In genomic region chr3:124067538-124067937, GRCm38 (mm10) we compare ENCODE assay signal across 17 mouse cellular contexts.
DNase-seq lines count a peak whose midpoint lies in the region; ATAC-seq and TF ChIP-seq lines count a peak whose summit lies in the region.
"Had no signal": no experiment of that assay in that cellular context is flagged by ENCODE, and none has a peak within 500 bp of the region (broad histone marks: within the 10 kb centered on the region; RNA-seq: fewer than 3 reads in every experiment).

No protein-coding gene starts in this region.

- no peak for DNase-seq in forebrain, embryonic 10.5 days (ENCODE audit: extremely low spot score, low spot score)
- no peak for DNase-seq in midbrain, postnatal 0 days (ENCODE audit: low spot score)
- DNase-seq in gastrocnemius, postnatal 14 days = no peak
- DNase-seq in ovary, adult 18-20 months (ENCODE audit: low spot score) = no peak
- DNase-seq: adrenal gland, adult 2 months; adrenal gland, postnatal 25 days; gastrocnemius, adult 2 months; gastrocnemius, postnatal 36 days; heart, adult 11 months; heart, postnatal 36 days had no signal

- 0 out of 2 replicates have a peak, but pooled peaks cover 3% of the 10 kb centered on the region for H3K4me1 ChIP-seq in forebrain, embryonic 16.5 days (replicated peaks; ENCODE audit: control insufficient read depth, insufficient read depth, low read length)
- H3K4me1 ChIP-seq in forebrain, embryonic 10.5 days = no peaks in the 10 kb centered on the region
- peaks cover 11% of the 10 kb centered on the region; the same call in 1 of the 2 replicates for H3K4me1 ChIP-seq in midbrain, embryonic 13.5 days (replicated peaks)
- H3K4me1 ChIP-seq in midbrain, postnatal 0 days (ENCODE audit: insufficient read depth, low read length) = no peaks in the 10 kb centered on the region
- no peaks in the 10 kb centered on the region for H3K4me1 ChIP-seq in hindbrain, embryonic 15.5 days (replicated peaks)
- 0 out of 2 replicates have a peak, but pooled peaks cover 5% of the 10 kb centered on the region for H3K4me1 ChIP-seq in midbrain, embryonic 15.5 days
- H3K4me1 ChIP-seq: heart, embryonic 13.5 days had no signal

- ATAC-seq in forebrain, embryonic 16.5 days = no peak
- ATAC-seq in midbrain, embryonic 13.5 days = peak; percentile 40; the same call in 1 of the 2 replicates
- no peak for ATAC-seq in midbrain, postnatal 0 days (ENCODE audit: low FRiP score)
- ATAC-seq in hindbrain, embryonic 15.5 days (ENCODE audit: low FRiP score, low read depth) = no peak
- ATAC-seq in midbrain, embryonic 15.5 days (replicated peaks) = peak; percentile 56
- ATAC-seq: intestine, embryonic 16.5 days had no signal

- intact Hi-C loops in gastrocnemius, postnatal 14 days (cut with DNase I; ENCODE audit: low total_unique reads) = no loop called here

- no peak overlapping the region for H3K4me3 ChIP-seq in forebrain, embryonic 16.5 days (replicated peaks; ENCODE audit: low read length)
- H3K4me3 ChIP-seq in forebrain, embryonic 10.5 days = no peak overlapping the region
- H3K4me3 ChIP-seq in midbrain, embryonic 13.5 days (replicated peaks) = no peak overlapping the region
- H3K4me3 ChIP-seq in midbrain, postnatal 0 days (ENCODE audit: low read depth, low read length) = no peak overlapping the region
- H3K4me3 ChIP-seq in hindbrain, embryonic 15.5 days = no peak overlapping the region
- H3K4me3 ChIP-seq in midbrain, embryonic 15.5 days = no peak overlapping the region
- H3K4me3 ChIP-seq: embryonic facial prominence, embryonic 10.5 days; gastrocnemius, adult 2 months; heart, embryonic 13.5 days had no signal

- H3K9me3 ChIP-seq in forebrain, embryonic 16.5 days (ENCODE audit: control insufficient read depth, low read length) = no peaks in the 10 kb centered on the region
- H3K9me3 ChIP-seq in forebrain, embryonic 10.5 days = no peaks in the 10 kb centered on the region
- H3K9me3 ChIP-seq in midbrain, embryonic 13.5 days = no peaks in the 10 kb centered on the region
- H3K9me3 ChIP-seq in midbrain, postnatal 0 days (ENCODE audit: low read length) = no peaks in the 10 kb centered on the region
- no peaks in the 10 kb centered on the region for H3K9me3 ChIP-seq in hindbrain, embryonic 15.5 days
- no peaks in the 10 kb centered on the region for H3K9me3 ChIP-seq in midbrain, embryonic 15.5 days
- H3K9me3 ChIP-seq: embryonic facial prominence, embryonic 10.5 days; heart, embryonic 13.5 days had no signal

- no peak overlapping the region for H3K9ac ChIP-seq in forebrain, embryonic 16.5 days (replicated peaks; ENCODE audit: low read depth, low read length)
- H3K9ac ChIP-seq in midbrain, embryonic 13.5 days (replicated peaks) = no peak overlapping the region
- H3K9ac ChIP-seq in midbrain, postnatal 0 days (replicated peaks; ENCODE audit: low read length, poor library complexity, severe bottlenecking) = no peak overlapping the region
- H3K9ac ChIP-seq in hindbrain, embryonic 15.5 days = no peak overlapping the region
- no peak overlapping the region for H3K9ac ChIP-seq in midbrain, embryonic 15.5 days
- H3K9ac ChIP-seq: heart, embryonic 13.5 days had no signal

- H3K36me3 ChIP-seq in forebrain, embryonic 16.5 days (ENCODE audit: control insufficient read depth, insufficient read depth) = no peaks in the 10 kb centered on the region
- H3K36me3 ChIP-seq in forebrain, embryonic 10.5 days (replicated peaks) = no peaks in the 10 kb centered on the region
- H3K36me3 ChIP-seq in midbrain, embryonic 13.5 days = no peaks in the 10 kb centered on the region
- H3K36me3 ChIP-seq in midbrain, postnatal 0 days (ENCODE audit: insufficient read depth, low read length) = no peaks in the 10 kb centered on the region
- no peaks in the 10 kb centered on the region for H3K36me3 ChIP-seq in hindbrain, embryonic 15.5 days
- H3K36me3 ChIP-seq in midbrain, embryonic 15.5 days (replicated peaks) = no peaks in the 10 kb centered on the region
- H3K36me3 ChIP-seq: embryonic facial prominence, embryonic 10.5 days; heart, embryonic 13.5 days had no signal

- H3K4me2 ChIP-seq in forebrain, embryonic 16.5 days (ENCODE audit: low read length) = no peak overlapping the region
- H3K4me2 ChIP-seq in midbrain, embryonic 13.5 days (replicated peaks) = no peak overlapping the region
- H3K4me2 ChIP-seq in midbrain, postnatal 0 days (ENCODE audit: low read depth, low read length, poor library complexity, severe bottlenecking) = no peak overlapping the region
- no peak overlapping the region for H3K4me2 ChIP-seq in hindbrain, embryonic 15.5 days
- H3K4me2 ChIP-seq in midbrain, embryonic 15.5 days = no peak overlapping the region
- H3K4me2 ChIP-seq: heart, embryonic 13.5 days had no signal

- H3K27ac ChIP-seq in forebrain, embryonic 16.5 days (ENCODE audit: low read length) = peak overlapping the region; percentile 63
- no peak overlapping the region for H3K27ac ChIP-seq in forebrain, embryonic 10.5 days
- peak overlapping the region; percentile 56 for H3K27ac ChIP-seq in midbrain, embryonic 13.5 days
- H3K27ac ChIP-seq in midbrain, postnatal 0 days (ENCODE audit: low read depth, low read length) = no peak overlapping the region
- peak overlapping the region; percentile 39; the same call in 1 of the 2 replicates for H3K27ac ChIP-seq in hindbrain, embryonic 15.5 days (replicated peaks)
- peak overlapping the region; percentile 62 for H3K27ac ChIP-seq in midbrain, embryonic 15.5 days
- H3K27ac ChIP-seq: embryonic facial prominence, embryonic 10.5 days; gastrocnemius, adult 2 months; heart, embryonic 13.5 days had no signal

- H3K27me3 ChIP-seq in forebrain, embryonic 16.5 days (replicated peaks; ENCODE audit: control insufficient read depth, insufficient read depth, low read length) = no peaks in the 10 kb centered on the region
- H3K27me3 ChIP-seq in forebrain, embryonic 10.5 days (ENCODE audit: poor library complexity, severe bottlenecking) = no peaks in the 10 kb centered on the region
- H3K27me3 ChIP-seq in midbrain, embryonic 13.5 days = no peaks in the 10 kb centered on the region
- no peaks in the 10 kb centered on the region for H3K27me3 ChIP-seq in midbrain, postnatal 0 days (ENCODE audit: insufficient read depth, low read length)
- no peaks in the 10 kb centered on the region for H3K27me3 ChIP-seq in hindbrain, embryonic 15.5 days
- H3K27me3 ChIP-seq in midbrain, embryonic 15.5 days (replicated peaks) = no peaks in the 10 kb centered on the region
- H3K27me3 ChIP-seq: heart, embryonic 13.5 days had no signal

- TF ChIP-seq CTCF in midbrain, postnatal 0 days (IDR thresholded peaks at IDR 0.05) = no peak

- WGBS in forebrain, embryonic 16.5 days = 79% methylated on average over 2 of the region's 2 CpGs
- WGBS in forebrain, embryonic 10.5 days = 94% methylated on average over 2 of the region's 2 CpGs
- WGBS in midbrain, embryonic 13.5 days = 81% methylated on average over 2 of the region's 2 CpGs
- WGBS in midbrain, postnatal 0 days = 57% methylated on average over 2 of the region's 2 CpGs
- WGBS in hindbrain, embryonic 15.5 days = 64% methylated on average over 2 of the region's 2 CpGs
- WGBS in midbrain, embryonic 15.5 days = 66% methylated on average over 2 of the region's 2 CpGs

Comparison
In these comparisons a context has a peak if more than half of its experiments do, and no peak if none do; other contexts are left out.
1. ATAC-seq: peak in midbrain, embryonic 13.5 days (single experiment) and midbrain, embryonic 15.5 days (single experiment); none in forebrain, embryonic 16.5 days (single experiment), midbrain, postnatal 0 days (single experiment) and hindbrain, embryonic 15.5 days (single experiment).
2. H3K27ac ChIP-seq: peak in forebrain, embryonic 16.5 days (single experiment), midbrain, embryonic 13.5 days (single experiment), hindbrain, embryonic 15.5 days (single experiment) and midbrain, embryonic 15.5 days (single experiment); none in forebrain, embryonic 10.5 days (single experiment) and midbrain, postnatal 0 days (single experiment).